Mouse (Mus musculus) heart, postnatal 0 days (tissue): ENCODE measurements around the gene Bco2. TPM values are rescaled to one million over a fixed set of nuclear protein-coding genes. Genes with fewer than 3 reads are reported as not detected.

Source experiments
- ATAC-seq: fragments of 200-750 bp; cut with Nextera tagmentation; 2 replicates; pipeline ENCODE4 v1.8.0; 2017; ENCODE audit warnings: low read depth, moderate number of reproducible peaks, moderate library complexity; ENCODE audit not compliant: insufficient read depth
- DNase-seq: peaks from one replicate; pipeline ENCODE4 v3.0.0-alpha.2; 2016; ENCODE audit warnings: low spot score
- H3K27ac ChIP-seq: fragments of 300-500 bp; sonication (generic); 2 replicates; pipeline ENCODE4 v1.5.1; 2014; ENCODE audit warnings: low read depth, mild to moderate bottlenecking
- H3K27me3 ChIP-seq: fragments of 300-500 bp; sonication (generic); 2 replicates; pipeline ENCODE4 v1.6.1; 2014; ENCODE audit warnings: low read length, mixed read lengths; ENCODE audit not compliant: control insufficient read depth, insufficient read depth
- H3K36me3 ChIP-seq: fragments of 300-500 bp; sonication (generic); replicated peaks from 2 replicates; pipeline ENCODE4 v1.6.1; 2014; ENCODE audit warnings: low read length, mixed read lengths; ENCODE audit not compliant: control insufficient read depth, insufficient read depth
- H3K4me1 ChIP-seq: fragments of 300-500 bp; sonication (generic); 2 replicates; pipeline ENCODE4 v1.6.1; 2014; ENCODE audit warnings: antibody characterized with exemption; ENCODE audit not compliant: control insufficient read depth, insufficient read depth
- H3K4me2 ChIP-seq: fragments of 300-500 bp; sonication (generic); 2 replicates; pipeline ENCODE4 v1.6.1; 2014; ENCODE audit warnings: low read depth, mild to moderate bottlenecking, low read length, moderate library complexity
- H3K4me3 ChIP-seq: fragments of 300-500 bp; sonication (generic); 2 replicates; pipeline ENCODE4 v1.5.1; 2014; ENCODE audit warnings: low read depth, low read length
- H3K9ac ChIP-seq: fragments of 300-500 bp; sonication (generic); replicated peaks from 2 replicates; pipeline ENCODE4 v1.6.1; 2014; ENCODE audit warnings: low read depth, low read length, mixed read lengths
- H3K9me3 ChIP-seq: fragments of 300-500 bp; sonication (generic); replicated peaks from 2 replicates; pipeline ENCODE4 v1.6.1; 2016; ENCODE audit warnings: low read length; ENCODE audit not compliant: control insufficient read depth
- CTCF ChIP-seq: IDR thresholded peaks from 2 replicates; pipeline ENCODE4 v1.5.1; 2016; ENCODE audit warnings: antibody characterized with exemption, control low read depth, low read depth
- EP300 ChIP-seq: IDR thresholded peaks from 2 replicates; pipeline ENCODE4 v1.6.1; 2016; ENCODE audit warnings: antibody characterized with exemption, low read depth
- WGBS: fragments of 180-500 bp; shearing (Covaris S2); extraction: QIAGEN DNeasy Blood & Tissue Kit; methylation state at CpG from one replicate; pipeline ENCODE4 v1.1.7; 2014; 5-methylcytosine and 5-hydroxymethylcytosine counted together
- polyA plus RNA-seq: library from polyadenylated mRNA; unstranded; fragments of >200 nt; fragmentation: Nextera tagmentation; extraction: Ambion mirVana; gene quantifications from 2 replicates; pipeline ENCODE4 v1.2.1, GENCODE M21; 2015
- total RNA-seq: library from RNA; depleted of rRNA; stranded (reverse); fragments of >200 nt; gene quantifications from 2 replicates; pipeline ENCODE4 v1.2.3, GENCODE M21; 2014; ENCODE audit warnings: low replicate concordance

Gene Bco2
- total and polyA plus RNA-seq, 2 experiments from 2014 or later, result 0.07 TPM; not detected in 1

- Histone ChIP-seq H3K4me3 (no peak overlapping the region), H3K4me1 (peaks cover 4% of the 10 kb centered on the region; the same call in 1 of the 2 replicates), H3K27me3 (no peaks in the 10 kb centered on the region), H3K4me2 (no peak overlapping the region), H3K27ac (no peak overlapping the region), H3K9ac (no peak overlapping the region), H3K9me3 (no peaks in the 10 kb centered on the region), H3K36me3 (no peaks in the 10 kb centered on the region)
- DNase-seq, result no peak
- no peak for TF ChIP-seq CTCF
- no peak for TF ChIP-seq EP300
- ATAC-seq, result no peak
- 68% methylated on average over 2 of the region's 2 CpGs for WGBS
Observed at GRCm38 (mm10) chr9:50497536-50497935, 57.4 kb downstream of the Bco2 start.

DNA sequence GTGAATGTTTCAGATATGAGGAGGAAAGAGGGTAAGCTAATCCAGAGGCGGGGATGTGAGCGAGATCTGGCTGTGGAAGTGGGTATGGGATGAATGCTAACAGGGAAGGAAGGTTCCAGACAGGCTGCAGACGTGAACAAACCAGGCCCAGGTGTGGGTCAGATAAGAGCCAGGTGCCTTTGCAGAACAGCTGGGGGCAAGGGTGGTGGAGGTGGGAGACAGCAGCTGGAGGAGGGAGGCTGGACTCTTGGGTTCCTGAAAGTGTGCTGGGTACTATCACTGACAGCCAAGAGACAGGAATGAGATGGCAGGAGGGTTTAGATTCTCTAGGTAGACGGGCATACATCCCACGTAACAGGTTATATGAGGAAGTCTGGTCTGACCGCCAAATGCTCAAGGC, 57.9 kb downstream of the Bco2 start:
- 54% methylated on average over 6 of the region's 6 CpGs for WGBS
- TF ChIP-seq EP300 (no peak), CTCF (no peak)
- no peak overlapping the region for H3K9ac ChIP-seq
- no peak for ATAC-seq
- H3K27ac ChIP-seq, result no peak overlapping the region
- no peak overlapping the region for H3K4me3 ChIP-seq
- H3K4me2 ChIP-seq, result no peak overlapping the region
- H3K4me1 ChIP-seq, result peaks cover 4% of the 10 kb centered on the region; the same call in 1 of the 2 replicates
- no peaks in the 10 kb centered on the region for H3K27me3 ChIP-seq
- no peaks in the 10 kb centered on the region for H3K9me3 ChIP-seq
- no peaks in the 10 kb centered on the region for H3K36me3 ChIP-seq
- DNase-seq, result no peak

- Histone ChIP-seq H3K4me1 (peaks cover 4% of the 10 kb centered on the region; the same call in 1 of the 2 replicates), H3K4me2 (no peak overlapping the region), H3K9ac (no peak overlapping the region), H3K36me3 (no peaks in the 10 kb centered on the region), H3K9me3 (no peaks in the 10 kb centered on the region), H3K4me3 (no peak overlapping the region), H3K27ac (no peak overlapping the region), H3K27me3 (no peaks in the 10 kb centered on the region)
- TF ChIP-seq CTCF, result no peak
- TF ChIP-seq EP300, result no peak
- DNase-seq (no peak), ATAC-seq (no peak)
- 21% methylated on average over 6 of the region's 6 CpGs for WGBS
Observed at GRCm38 (mm10) chr9:50496546-50496945, 58.4 kb downstream of the Bco2 start.

GRCm38 (mm10) chr9:50496151-50496505, 58.9 kb downstream of the Bco2 start:
- H3K9ac ChIP-seq, result no peak overlapping the region
- WGBS, result 26% methylated on average over 6 of the region's 6 CpGs

GRCm38 (mm10) chr9:50495405-50496150, 59.4 kb downstream of the Bco2 start:
- TF ChIP-seq CTCF, result no peak
- TF ChIP-seq EP300, result no peak
- H3K4me3 ChIP-seq, result no peak overlapping the region
- H3K9ac ChIP-seq, result no peak overlapping the region
- 59% methylated on average over 10 of the region's 10 CpGs for WGBS
- 0 out of 2 replicates have a peak, but pooled peaks cover 4% of the 10 kb centered on the region for H3K4me1 ChIP-seq
- no peaks in the 10 kb centered on the region for H3K9me3 ChIP-seq
- H3K4me2 ChIP-seq, result no peak overlapping the region; the same call in 1 of the 2 replicates
- H3K27me3 ChIP-seq, result no peaks in the 10 kb centered on the region
- peak; percentile 53; the same call in 1 of the 2 replicates for ATAC-seq
- DNase-seq, result peak; percentile 18
- no peaks in the 10 kb centered on the region for H3K36me3 ChIP-seq
- no peak overlapping the region for H3K27ac ChIP-seq

More at GRCm38 (mm10) chr9:50496151-50496505, 58.9 kb downstream of the Bco2 start:
- no peak for DNase-seq
- Histone ChIP-seq H3K9me3 (no peaks in the 10 kb centered on the region), H3K4me2 (no peak overlapping the region; the same call in 1 of the 2 replicates), H3K4me3 (no peak overlapping the region), H3K27ac (no peak overlapping the region), H3K4me1 (peaks cover 4% of the 10 kb centered on the region; the same call in 1 of the 2 replicates), H3K27me3 (no peaks in the 10 kb centered on the region), H3K36me3 (no peaks in the 10 kb centered on the region)
- ATAC-seq, result no peak
- TF ChIP-seq CTCF (no peak), EP300 (no peak)

- Histone ChIP-seq H3K9me3 (no peaks in the 10 kb centered on the region), H3K4me3 (no peak within 1 kb of the TSS), H3K9ac (no peak within 1 kb of the TSS), H3K27ac (no peak within 1 kb of the TSS), H3K27me3 (no peaks in the 10 kb centered on the region), H3K36me3 (no peaks in the 10 kb centered on the region), H3K4me2 (no peak within 1 kb of the TSS), H3K4me1 (0 out of 2 replicates have a peak, but pooled peaks cover 4% of the 10 kb centered on the region)
- TF ChIP-seq CTCF (no peak), EP300 (no peak)
- no peak for DNase-seq
- no peak for ATAC-seq
- 82% methylated on average over 6 of the region's 6 CpGs for WGBS
Observed at GRCm38 (mm10) chr9:50494311-50494710, 60.7 kb downstream of the Bco2 start, which contains the start of gene Plet1. Plet1 (plus strand) TSS chr9:50494525.
